Mouse (Mus musculus): ENCODE measurements at regions not wholly inside any gene's neighbourhood (a gene's known extent, or its start where the extent isn't known, plus 50 kb on each side); places are given as distances from the start of the nearest gene placed in this dataset.

- no peak for TF ChIP-seq POLR2A (IDR thresholded peaks at IDR 0.05; ENCODE audit: borderline replicate concordance, insufficient read depth, low read length)
- TF ChIP-seq CTCF (IDR thresholded peaks at IDR 0.05; ENCODE audit: borderline replicate concordance, insufficient read depth, low read depth, low read length) = no peak
These were observed 254.9 kb upstream of the Cdh5 start for GRCm38 (mm10) chr8:103846382-103846976.
